Mouse (Mus musculus) MEL (cell line): ENCODE measurements at regions not wholly inside any gene's neighbourhood (a gene's known extent, or its start where the extent isn't known, plus 50 kb on each side); places are given as distances from the start of the nearest gene placed in this dataset.

ENCODE experiments used
- DNase-seq: peaks from one replicate; pipeline ENCODE4 v3.0.0; 2011; ENCODE audit warnings: low read depth, low spot score
- H3K27ac ChIP-seq: 2 replicates; pipeline ENCODE4 v1.5.1; 2012; ENCODE audit warnings: low read depth, mild to moderate bottlenecking, control low read depth, low read length, moderate library complexity; ENCODE audit not compliant: control insufficient read depth
- H3K27me3 ChIP-seq, 2 experiments: fragments of 150-350 bp in 1 of 2; sonication (generic) in 1 of 2; 2 replicates each; pipeline ENCODE4 v1.6.1; 2012; ENCODE audit warnings: low read length in 2 of 2, mild to moderate bottlenecking in 2 of 2, improper control_type of control experiment in 1 of 2, moderate library complexity in 1 of 2; ENCODE audit not compliant: insufficient read depth in 2 of 2, control insufficient read depth in 1 of 2
- H3K36me3 ChIP-seq, 2 experiments: 2 replicates each; pipeline ENCODE4 v1.6.1; 2012 to 2014; ENCODE audit warnings: low read length in 2 of 2, improper control_type of control experiment in 1 of 2, inconsistent platforms in 1 of 2, mild to moderate bottlenecking in 1 of 2; ENCODE audit not compliant: insufficient read depth in 2 of 2, control insufficient read depth in 1 of 2
- H3K4me1 ChIP-seq, 2 experiments: fragments of 150-350 bp in 1 of 2; sonication (generic) in 1 of 2; 2 replicates each; pipeline ENCODE4 v1.6.1; 2012; ENCODE audit warnings: low read length in 2 of 2, improper control_type of control experiment in 1 of 2, mild to moderate bottlenecking in 1 of 2; ENCODE audit not compliant: insufficient read depth in 2 of 2, control insufficient read depth in 1 of 2
- H3K4me3 ChIP-seq, 2 experiments: fragments of 150-350 bp in 1 of 2; sonication (generic) in 1 of 2; 2 replicates each; pipeline ENCODE4 v1.5.1; 2012; ENCODE audit warnings: low read depth in 2 of 2, low read length in 2 of 2, mild to moderate bottlenecking in 2 of 2, moderate library complexity in 2 of 2, control low read depth in 1 of 2, improper control_type of control experiment in 1 of 2; ENCODE audit not compliant: control insufficient read depth in 1 of 2, insufficient read depth in 1 of 2
- H3K79me2 ChIP-seq: 2 replicates; pipeline ENCODE4 v1.6.1; 2012; ENCODE audit warnings: mild to moderate bottlenecking, low read length, moderate library complexity; ENCODE audit not compliant: control insufficient read depth, poor library complexity, insufficient read depth
- H3K9ac ChIP-seq: 2 replicates; pipeline ENCODE4 v1.6.1; 2012; ENCODE audit warnings: low read depth, mild to moderate bottlenecking, control low read depth, low read length, moderate library complexity; ENCODE audit not compliant: control insufficient read depth, poor library complexity, severe bottlenecking
- H3K9me3 ChIP-seq: fragments of 150-350 bp; sonication (generic); replicated peaks from 2 replicates; pipeline ENCODE4 v1.6.1; 2012; ENCODE audit warnings: mild to moderate bottlenecking, low read length, improper control_type of control experiment, moderate library complexity; ENCODE audit not compliant: insufficient read depth
- CTCF ChIP-seq, 3 experiments: IDR thresholded peaks in 2 of 3; conservative IDR thresholded peaks in 1 of 3; 2 replicates each; pipeline ENCODE4 v1.5.1; 2011 to 2012; ENCODE audit warnings: low read length in 3 of 3, low read depth in 2 of 3, mild to moderate bottlenecking in 2 of 3, improper control_type of control experiment in 1 of 3, inconsistent platforms in 1 of 3, mixed read lengths in 1 of 3, moderate library complexity in 1 of 3; ENCODE audit not compliant: control insufficient read depth in 1 of 3, insufficient read depth in 1 of 3, poor library complexity in 1 of 3, severe bottlenecking in 1 of 3
- ETS1 ChIP-seq: IDR thresholded peaks from 2 replicates; pipeline ENCODE4 v1.6.1; 2012; ENCODE audit warnings: low read depth, mild to moderate bottlenecking, inconsistent platforms, low read length, improper control_type of control experiment, moderate library complexity
- KAT2A ChIP-seq: conservative IDR thresholded peaks from 2 replicates; pipeline ENCODE4 v1.6.1; 2012; ENCODE audit warnings: low read depth, low read length, improper control_type of control experiment, inconsistent platforms
- MAFK ChIP-seq: IDR thresholded peaks from 2 replicates; pipeline ENCODE4 v1.6.1; 2011; ENCODE audit warnings: low read depth, mild to moderate bottlenecking, low read length, improper control_type of control experiment, borderline replicate concordance
- MAX ChIP-seq: IDR thresholded peaks from 2 replicates; pipeline ENCODE4 v1.6.1; 2011; ENCODE audit warnings: low read length, improper control_type of control experiment
- POLR2AphosphoS2 ChIP-seq: IDR thresholded peaks from 2 replicates; pipeline ENCODE4 v1.6.1; 2011; ENCODE audit warnings: low read length, improper control_type of control experiment
- SMC3 ChIP-seq: IDR thresholded peaks from 2 replicates; pipeline ENCODE4 v1.6.1; 2011; ENCODE audit warnings: low read depth, low read length, improper control_type of control experiment
- ZKSCAN1 ChIP-seq: IDR thresholded peaks from 2 replicates; pipeline ENCODE4 v1.6.1; 2012; ENCODE audit warnings: low read depth, mild to moderate bottlenecking, inconsistent platforms, low read length, improper control_type of control experiment, moderate library complexity

- H3K9ac ChIP-seq, result no peak overlapping the region
- H3K36me3 ChIP-seq, result no peaks in the 10 kb centered on the region
- H3K4me3 ChIP-seq, result no peak overlapping the region
- no peak for DNase-seq
- H3K4me1 ChIP-seq, result no peaks in the 10 kb centered on the region
- H3K79me2 ChIP-seq, result no peaks in the 10 kb centered on the region
- H3K27ac ChIP-seq, result no peak overlapping the region
- no peak for TF ChIP-seq POLR2AphosphoS2
- no peak for TF ChIP-seq SMC3
- TF ChIP-seq KAT2A, result no peak
- no peaks in the 10 kb centered on the region for H3K27me3 ChIP-seq
- no peaks in the 10 kb centered on the region for H3K9me3 ChIP-seq
Measured at GRCm38 (mm10) chr2:174848981-174849681, 88.7 kb downstream of the Edn3 start.

GRCm38 (mm10) chr2:174850860-174851259 lies 90.4 kb downstream of the Edn3 start:
- Histone ChIP-seq H3K9me3 (no peaks in the 10 kb centered on the region), H3K27ac (no peak overlapping the region), H3K79me2 (no peaks in the 10 kb centered on the region), H3K36me3 (no peaks in the 10 kb centered on the region), H3K27me3 (no peaks in the 10 kb centered on the region)
- no peak for DNase-seq
- TF ChIP-seq ZKSCAN1 (no peak), MAX (no peak), MAFK (no peak), ETS1 (no peak)
- TF ChIP-seq, all 39 proteins: peak for 0
- Histone ChIP-seq H3K4me3 (no peak overlapping the region), H3K9ac (no peak overlapping the region), H3K4me1 (no peaks in the 10 kb centered on the region)

- no peaks in the 10 kb centered on the region for H3K9me3 ChIP-seq
- no peak overlapping the region for H3K9ac ChIP-seq
- H3K79me2 ChIP-seq, result no peaks in the 10 kb centered on the region
- no peaks in the 10 kb centered on the region for H3K27me3 ChIP-seq
- H3K4me1 ChIP-seq, result no peaks in the 10 kb centered on the region
- TF ChIP-seq MAX (no peak), CTCF (IDR thresholded peaks at IDR 0.05 in 2 of 3, conservative IDR thresholded peaks at IDR 0.05 in 1 of 3; ENCODE audit: control insufficient read depth in 1 of 3, insufficient read depth in 1 of 3, low read depth in 2 of 3, low read length in 3 of 3, poor library complexity in 1 of 3, severe bottlenecking in 1 of 3) (peak in 1 of 3 experiments; percentile 13; a peak in 1 of 6 replicates)
- H3K27ac ChIP-seq, result no peak overlapping the region
- DNase-seq, result no peak
- H3K36me3 ChIP-seq, result no peaks in the 10 kb centered on the region
- no peak overlapping the region for H3K4me3 ChIP-seq
Measured at GRCm38 (mm10) chr2:174851525-174852330, 91.3 kb downstream of the Edn3 start.
